Mouse (Mus musculus) kidney, adult 2 months (tissue): ENCODE results near the gene Rpl35a.

Experiments
- CTCF ChIP-seq: fragments of 200-500 bp; conservative IDR thresholded peaks from 2 replicates; pipeline ENCODE4 v1.5.1; 2011; ENCODE audit warnings: low read depth, mild to moderate bottlenecking, control low read depth, low read length, moderate library complexity, mixed read lengths; ENCODE audit not compliant: insufficient read depth, insufficient read length
- POLR2A ChIP-seq: fragments of 200-500 bp; IDR thresholded peaks from one replicate; pipeline ENCODE4 v1.6.1; 2011; ENCODE audit warnings: low read depth, low read length, control low read depth

GRCm38 (mm10) chr16:33060926-33061325 lies 4.7 kb downstream of the Rpl35a start:
- TF ChIP-seq CTCF (no peak), POLR2A (no peak)
